Mouse (Mus musculus) spleen, adult 2 months (tissue): ENCODE measurements around the gene Cep95.

ENCODE experiments used
- CTCF ChIP-seq: fragments of 200-500 bp; IDR thresholded peaks from 2 replicates; pipeline ENCODE4 v1.5.1; 2011; ENCODE audit warnings: mild to moderate bottlenecking, inconsistent platforms; ENCODE audit not compliant: insufficient read depth, insufficient read length, insufficient replicate concordance; ENCODE audit errors: extremely low read depth
- POLR2A ChIP-seq: fragments of 200-500 bp; IDR thresholded peaks from 2 replicates; pipeline ENCODE4 v1.6.1; 2011; ENCODE audit warnings: low read depth, low read length, inconsistent platforms

DNA sequence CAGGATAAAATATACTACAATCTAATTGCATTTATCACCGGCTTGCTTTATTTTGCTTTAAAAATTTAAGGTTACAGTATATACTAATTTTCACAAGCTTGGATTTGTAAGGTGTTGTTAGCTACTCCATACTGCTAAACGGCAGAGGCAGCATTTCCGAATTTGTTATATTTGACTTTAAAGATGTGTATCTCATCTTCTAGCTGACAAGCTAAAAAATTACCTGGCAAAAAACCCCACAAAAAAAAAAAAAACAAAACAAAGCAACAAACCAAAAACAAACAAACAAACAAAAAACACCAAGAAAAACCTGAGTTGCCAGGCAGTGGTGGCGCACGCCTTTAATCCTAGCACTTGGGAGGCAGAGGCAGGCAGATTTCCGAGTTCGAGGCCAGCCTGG is 10.9 kb upstream of the Cep95 start:
- TF ChIP-seq POLR2A (no peak), CTCF (no peak)
